Mouse (Mus musculus): ENCODE measurements around the gene Lbh. TPM values are rescaled to one million over a fixed set of nuclear protein-coding genes. Genes with fewer than 3 reads are reported as not detected.

Lbh gene
- polyA plus RNA-seq, 1 experiment from 2014 or later, result 2.1 TPM

- Histone ChIP-seq H3K4me1 (peaks cover 23% of the 10 kb centered on the region), H3K36me3 (replicated peaks) (peaks cover 85% of the 10 kb centered on the region), H3K4me3 (no peak overlapping the region), H3K9me3 (peaks cover 13% of the 10 kb centered on the region; the same call in 1 of the 2 replicates), H3K27ac (replicated peaks) (no peak overlapping the region), H3K27me3 (replicated peaks; ENCODE audit: low read depth, poor library complexity, severe bottlenecking) (no peaks in the 10 kb centered on the region)
- WGBS, result 56% methylated on average over 2 of the region's 2 CpGs
- no peak for DNase-seq (ENCODE audit: low spot score)
Observed at GRCm38 (mm10) chr17:72934146-72934545, 16.0 kb downstream of the Lbh start.

GRCm38 (mm10) chr17:72934653-72935052, 16.5 kb downstream of the Lbh start:
- 40% methylated on average over 3 of the region's 3 CpGs for WGBS
- H3K27ac ChIP-seq (replicated peaks), result no peak overlapping the region
- DNase-seq (ENCODE audit: low spot score), result no peak
- no peaks in the 10 kb centered on the region for H3K27me3 ChIP-seq (replicated peaks; ENCODE audit: low read depth, poor library complexity, severe bottlenecking)
- H3K36me3 ChIP-seq (replicated peaks), result peaks cover 86% of the 10 kb centered on the region
- peaks cover 23% of the 10 kb centered on the region for H3K4me1 ChIP-seq
- peaks cover 13% of the 10 kb centered on the region; the same call in 1 of the 2 replicates for H3K9me3 ChIP-seq
- no peak overlapping the region for H3K4me3 ChIP-seq

GRCm38 (mm10) chr17:72935921-72936320, 17.8 kb downstream of the Lbh start:
- Histone ChIP-seq H3K9me3 (peaks cover 13% of the 10 kb centered on the region; the same call in 1 of the 2 replicates), H3K27ac (replicated peaks) (no peak overlapping the region), H3K27me3 (replicated peaks; ENCODE audit: low read depth, poor library complexity, severe bottlenecking) (no peaks in the 10 kb centered on the region), H3K4me1 (peaks cover 23% of the 10 kb centered on the region), H3K4me3 (no peak overlapping the region), H3K36me3 (replicated peaks) (peaks cover 90% of the 10 kb centered on the region)
- DNase-seq (ENCODE audit: low spot score), result no peak
- 75% methylated on average over 7 of the region's 7 CpGs for WGBS

DNA sequence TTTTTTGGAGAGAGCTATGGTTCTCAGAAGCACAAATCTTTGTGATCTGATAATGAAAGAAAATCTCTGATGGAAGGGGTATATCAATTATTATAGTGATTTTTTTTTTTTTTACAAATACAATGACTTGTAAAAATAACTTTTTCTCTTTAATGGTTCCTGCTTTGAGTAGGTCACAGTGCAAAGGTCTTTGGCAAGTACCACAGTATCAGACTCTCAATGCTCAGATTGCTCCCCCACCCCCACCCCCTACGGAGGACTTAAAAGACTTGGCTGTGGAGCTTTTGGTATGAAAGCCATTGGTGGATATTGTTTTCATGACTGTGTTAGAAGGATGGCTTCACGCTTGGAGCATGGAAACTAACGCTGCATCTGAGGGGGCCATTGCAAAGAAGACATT, 18.2 kb downstream of the Lbh start:
- Histone ChIP-seq H3K4me3 (no peak overlapping the region), H3K9me3 (peaks cover 11% of the 10 kb centered on the region; the same call in 1 of the 2 replicates), H3K27ac (replicated peaks) (no peak overlapping the region), H3K36me3 (replicated peaks) (peaks cover 92% of the 10 kb centered on the region), H3K4me1 (peaks cover 23% of the 10 kb centered on the region), H3K27me3 (replicated peaks; ENCODE audit: low read depth, poor library complexity, severe bottlenecking) (no peaks in the 10 kb centered on the region)
- no peak for DNase-seq (ENCODE audit: low spot score)
- WGBS, result 92% methylated on average over 3 of the region's 3 CpGs

DNA sequence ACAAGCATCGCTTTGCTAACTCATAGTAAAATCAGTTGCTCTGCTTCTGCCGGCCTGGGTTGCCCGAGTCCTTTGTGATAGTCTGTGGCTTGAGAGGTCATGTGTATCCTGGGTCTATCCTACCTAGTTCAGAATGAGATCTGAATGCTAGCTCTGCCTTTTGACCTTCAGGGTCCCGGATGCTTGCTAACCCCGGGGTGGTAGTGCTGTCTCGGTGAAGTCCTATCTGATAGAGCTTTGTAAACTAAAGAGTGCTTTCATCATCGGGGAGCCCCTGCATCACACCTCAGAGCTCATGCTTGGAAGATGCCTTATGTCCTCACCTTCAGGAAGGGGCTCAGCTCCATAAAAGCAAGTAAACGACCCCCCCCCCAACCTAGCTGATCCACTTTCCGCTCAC, 19.1 kb downstream of the Lbh start:
- Histone ChIP-seq H3K27me3 (replicated peaks; ENCODE audit: low read depth, poor library complexity, severe bottlenecking) (no peaks in the 10 kb centered on the region), H3K36me3 (replicated peaks) (peaks cover 92% of the 10 kb centered on the region), H3K4me3 (no peak overlapping the region), H3K9me3 (peaks cover 4% of the 10 kb centered on the region; the same call in 1 of the 2 replicates), H3K27ac (replicated peaks) (no peak overlapping the region), H3K4me1 (peaks cover 23% of the 10 kb centered on the region)
- no peak for DNase-seq (ENCODE audit: low spot score)
- WGBS, result 93% methylated on average over 9 of the region's 9 CpGs

DNA sequence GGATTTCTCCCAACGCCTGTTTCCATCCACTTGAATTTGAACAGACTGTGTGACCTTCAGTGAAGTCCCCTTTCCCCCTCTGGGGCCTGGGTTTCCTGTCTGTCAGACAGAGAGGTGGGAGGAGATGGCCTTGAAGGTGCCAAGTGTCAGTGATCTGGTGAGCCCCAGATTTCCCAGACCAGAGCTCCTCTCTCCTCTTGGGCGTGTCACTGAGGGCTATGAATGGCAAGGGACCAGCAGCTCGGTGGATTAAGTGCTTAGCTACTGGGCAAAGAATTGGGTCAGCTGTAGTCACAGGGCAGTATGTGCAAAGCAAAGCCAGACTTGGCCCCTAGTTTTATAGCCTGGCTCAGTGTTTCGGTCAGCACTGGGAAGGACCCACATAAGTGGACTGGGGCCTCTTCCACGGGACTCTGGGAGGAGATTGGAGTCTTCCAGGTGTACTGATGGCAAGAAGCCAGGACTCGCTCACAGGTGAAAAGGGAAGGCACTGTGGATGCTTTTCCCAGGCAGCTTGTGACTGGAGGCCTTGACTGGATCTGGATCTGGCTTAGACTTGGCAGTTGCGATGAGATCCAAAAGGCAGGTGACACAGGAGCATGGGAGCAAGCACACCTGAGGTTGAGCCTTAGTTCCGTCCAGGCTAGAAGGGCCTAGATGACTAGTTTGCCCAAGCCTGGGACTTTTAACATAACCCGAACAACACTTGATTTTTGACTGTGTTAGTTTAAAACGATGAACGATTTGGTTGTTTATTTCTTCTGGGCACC, 20.1 kb downstream of the Lbh start:
- Histone ChIP-seq H3K36me3 (replicated peaks) (peaks cover 90% of the 10 kb centered on the region), H3K4me1 (peaks cover 23% of the 10 kb centered on the region), H3K9me3 (peaks cover 2% of the 10 kb centered on the region; the same call in 1 of the 2 replicates), H3K27me3 (replicated peaks; ENCODE audit: low read depth, poor library complexity, severe bottlenecking) (no peaks in the 10 kb centered on the region), H3K4me3 (no peak overlapping the region), H3K27ac (replicated peaks) (no peak overlapping the region)
- WGBS, result 91% methylated on average over 11 of the region's 11 CpGs
- no peak for DNase-seq (ENCODE audit: low spot score)

- Histone ChIP-seq H3K9me3 (peaks cover 4% of the 10 kb centered on the region; the same call in 1 of the 2 replicates), H3K27me3 (replicated peaks; ENCODE audit: low read depth, poor library complexity, severe bottlenecking) (no peaks in the 10 kb centered on the region), H3K36me3 (replicated peaks) (peaks cover 82% of the 10 kb centered on the region), H3K4me3 (no peak overlapping the region), H3K27ac (replicated peaks) (no peak overlapping the region), H3K4me1 (peaks cover 22% of the 10 kb centered on the region)
- WGBS, result 92% methylated on average over 15 of the region's 15 CpGs
- no peak for DNase-seq (ENCODE audit: low spot score)
Observed at GRCm38 (mm10) chr17:72938871-72939568, 20.9 kb downstream of the Lbh start.

DNA sequence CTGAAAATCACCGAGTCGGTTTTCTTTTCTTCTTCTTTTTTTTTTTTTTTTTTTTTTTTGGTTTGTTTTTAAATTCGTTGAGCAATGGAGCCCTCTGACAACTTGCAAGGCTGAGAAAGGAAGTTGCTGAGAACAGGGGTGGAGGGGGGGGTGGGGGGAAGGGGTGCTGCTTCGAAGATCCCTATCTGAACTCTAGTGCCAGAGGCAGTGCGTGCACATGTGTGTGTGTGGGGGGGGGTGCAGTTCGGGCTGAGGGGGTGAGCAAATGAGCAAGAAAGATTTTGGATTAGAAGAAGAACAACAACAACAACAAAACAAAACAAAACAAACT, 21.4 kb downstream of the Lbh start:
- Histone ChIP-seq H3K9me3 (peaks cover 4% of the 10 kb centered on the region; the same call in 1 of the 2 replicates), H3K4me3 (no peak overlapping the region), H3K27me3 (replicated peaks; ENCODE audit: low read depth, poor library complexity, severe bottlenecking) (no peaks in the 10 kb centered on the region), H3K27ac (replicated peaks) (no peak overlapping the region), H3K36me3 (replicated peaks) (peaks cover 78% of the 10 kb centered on the region), H3K4me1 (peaks cover 17% of the 10 kb centered on the region)
- 80% methylated on average over 6 of the region's 6 CpGs for WGBS
- no peak for DNase-seq (ENCODE audit: low spot score)

DNA sequence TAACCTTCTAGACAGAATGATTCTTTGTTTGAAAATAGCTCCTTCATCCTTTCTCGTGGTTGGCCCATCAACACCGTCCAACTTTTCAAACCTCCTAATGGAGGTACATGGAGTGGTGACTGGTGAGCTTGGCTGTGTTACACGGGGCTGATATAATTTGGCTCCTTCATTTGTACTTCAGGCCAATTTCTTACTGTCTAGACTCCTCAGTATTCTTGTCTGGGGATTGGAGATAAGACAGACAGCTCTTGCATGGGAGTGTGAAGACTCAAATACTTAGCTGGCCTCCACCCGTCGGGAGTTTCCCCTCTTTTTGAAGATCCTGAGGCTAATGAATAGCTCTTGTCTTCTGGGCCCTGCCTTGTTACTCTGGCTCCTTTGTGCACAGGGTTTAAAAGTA, 26.3 kb downstream of the Lbh start:
- 83% methylated on average over 5 of the region's 5 CpGs for WGBS
- Histone ChIP-seq H3K4me3 (no peak overlapping the region), H3K9me3 (peaks cover 4% of the 10 kb centered on the region; the same call in 1 of the 2 replicates), H3K36me3 (replicated peaks) (peaks cover 37% of the 10 kb centered on the region), H3K27me3 (replicated peaks; ENCODE audit: low read depth, poor library complexity, severe bottlenecking) (no peaks in the 10 kb centered on the region), H3K4me1 (no peaks in the 10 kb centered on the region), H3K27ac (replicated peaks) (no peak overlapping the region)
- DNase-seq (ENCODE audit: low spot score), result no peak

DNA sequence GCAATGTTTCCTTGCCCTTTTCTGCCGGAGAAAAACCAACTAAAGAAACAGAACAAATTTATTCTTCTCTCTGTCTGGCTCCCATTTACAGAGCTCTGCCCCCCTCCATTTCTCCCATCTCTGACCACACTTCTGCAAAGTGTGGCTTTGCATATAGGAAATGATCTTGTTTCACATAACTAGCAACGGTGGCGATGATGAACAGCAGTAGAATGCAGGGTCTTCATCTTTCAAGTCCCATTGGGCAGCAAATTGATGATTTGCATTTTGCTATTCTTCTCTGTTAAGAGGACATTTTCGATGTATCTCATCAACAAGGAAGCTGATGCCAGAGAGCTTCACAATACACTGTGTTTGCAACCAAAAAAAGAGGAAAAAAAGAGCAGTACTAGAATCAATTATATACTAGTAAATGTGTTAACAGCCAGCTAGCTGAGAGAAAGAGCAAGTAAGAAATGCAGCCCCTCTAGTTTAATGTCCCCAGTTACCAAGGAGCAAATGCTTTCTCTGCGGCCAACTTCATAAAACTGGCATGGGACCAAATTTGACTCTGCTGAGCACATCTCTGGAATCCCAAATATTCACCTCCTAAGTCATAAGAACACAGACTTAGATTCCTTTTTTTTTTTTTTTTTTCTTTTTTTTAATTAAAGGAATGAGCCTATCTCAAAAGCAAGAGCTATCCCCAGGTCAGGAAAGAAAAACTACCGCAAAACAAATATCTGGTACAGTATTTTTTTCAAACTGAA, 29.2 kb downstream of the Lbh start:
- H3K27me3 ChIP-seq (replicated peaks; ENCODE audit: low read depth, poor library complexity, severe bottlenecking), result no peaks in the 10 kb centered on the region
- DNase-seq (ENCODE audit: low spot score), result no peak
- H3K27ac ChIP-seq (replicated peaks), result no peak overlapping the region
- peaks cover 8% of the 10 kb centered on the region for H3K36me3 ChIP-seq (replicated peaks)
- H3K9me3 ChIP-seq, result peaks cover 4% of the 10 kb centered on the region; the same call in 1 of the 2 replicates
- H3K4me3 ChIP-seq, result no peak overlapping the region
- WGBS, result 86% methylated on average over 6 of the region's 6 CpGs
- H3K4me1 ChIP-seq, result 0 out of 2 replicates have a peak, but pooled peaks cover 6% of the 10 kb centered on the region

GRCm38 (mm10) chr17:72948119-72948518, 30.0 kb downstream of the Lbh start:
- WGBS, result 82% methylated on average over 9 of the region's 9 CpGs
- H3K36me3 ChIP-seq (replicated peaks), result no peaks in the 10 kb centered on the region
- H3K4me3 ChIP-seq, result no peak overlapping the region
- H3K4me1 ChIP-seq, result peaks cover 13% of the 10 kb centered on the region
- DNase-seq (ENCODE audit: low spot score), result no peak
- no peaks in the 10 kb centered on the region for H3K27me3 ChIP-seq (replicated peaks; ENCODE audit: low read depth, poor library complexity, severe bottlenecking)
- H3K27ac ChIP-seq (replicated peaks), result no peak overlapping the region; the same call in 1 of the 2 replicates
- peaks cover 3% of the 10 kb centered on the region; the same call in 1 of the 2 replicates for H3K9me3 ChIP-seq

GRCm38 (mm10) chr17:72949247-72949701, 31.2 kb downstream of the Lbh start:
- no peak overlapping the region for H3K27ac ChIP-seq (replicated peaks)
- peaks cover 25% of the 10 kb centered on the region for H3K4me1 ChIP-seq
- H3K4me3 ChIP-seq, result no peak overlapping the region
- H3K9me3 ChIP-seq, result no peaks in the 10 kb centered on the region
- no peaks in the 10 kb centered on the region for H3K36me3 ChIP-seq (replicated peaks)
- DNase-seq (ENCODE audit: low spot score), result no peak
- 89% methylated on average over 7 of the region's 7 CpGs for whole genome bisulfite sequencing
- no peaks in the 10 kb centered on the region for H3K27me3 ChIP-seq (replicated peaks; ENCODE audit: low read depth, poor library complexity, severe bottlenecking)

Data from embryonic facial prominence, embryonic 10.5 days (tissue).